8 mouse cellular contexts compared by ENCODE assay signal in genomic region chr16:20589939-20590679, GRCm38 (mm10). TPM values are rescaled to one million over a fixed set of nuclear protein-coding genes. Genes with fewer than 3 reads are reported as not detected.
A peak's percentile ranks its signal among the peaks of the same experiment; 100 is the strongest.
DNase-seq lines count a peak whose midpoint lies in the region; ATAC-seq and TF ChIP-seq lines count a peak whose summit lies in the region.

No protein-coding gene starts in this region.

- 0 out of 2 replicates have a peak overlapping the region, but pooled peaks have one; percentile 27 for H3K9ac ChIP-seq in ES-E14 (ENCODE audit: insufficient read depth, low read depth, low read length, poor library complexity, severe bottlenecking)
- peak overlapping the region; percentile 48 for H3K9ac ChIP-seq in neural tube, embryonic 11.5 days (ENCODE audit: low read length)

- peak overlapping the region; percentile 52 for H3K4me3 ChIP-seq in ES-E14 (ENCODE audit: insufficient read depth in 1 of 2, low read depth in 1 of 2, low read length in 2 of 2, poor library complexity in 1 of 2, severe bottlenecking in 1 of 2)
- peak overlapping the region; percentile 46 for H3K4me3 ChIP-seq in neural tube, embryonic 11.5 days (ENCODE audit: low read depth, low read length)

- H3K9me3 ChIP-seq in ES-E14 (ENCODE audit: control insufficient read depth, insufficient read depth, low read depth, low read length): no peaks in the 10 kb centered on the region
- H3K9me3 ChIP-seq in neural tube, embryonic 11.5 days (ENCODE audit: control insufficient read depth, low read length): no peaks in the 10 kb centered on the region

- in situ Hi-C loops in ES-E14 (cut with MboI; ENCODE audit: low sequenced_read_pairs in 2 of 2, unreplicated experiment in 2 of 2): no loop called here

- intact Hi-C loops in gastrocnemius, postnatal 36 days (cut with DNase I): no loop called here
- intact Hi-C loops in heart, postnatal 10 days (cut with DNase I): loop anchor here (5.0 kb wide), 1 partner anchor 52 kb away; no protein-coding TSS in a partner anchor
- intact Hi-C loops in left cerebral cortex, postnatal 36 days (cut with DNase I): loop anchor here (1.0 to 5.0 kb wide), 2 partner anchors 21 to 77 kb away; partner anchors contain the start of genes Alg3, Eef1akmt4, Eif4g1 and Gm49333

- under 1% methylated on average over 38 of the region's 39 CpGs for WGBS in neural tube, embryonic 11.5 days

- no peaks in the 10 kb centered on the region for H3K36me3 ChIP-seq in ES-E14 (ENCODE audit: control insufficient read depth, insufficient read depth, low read length, poor library complexity, severe bottlenecking)
- H3K36me3 ChIP-seq in neural tube, embryonic 11.5 days (ENCODE audit: control insufficient read depth, insufficient read depth, low read length): no peaks in the 10 kb centered on the region

- DNase-seq in gastrocnemius, postnatal 10 days: peak; percentile 21
- no peak for DNase-seq in gastrocnemius, postnatal 36 days
- no peak for DNase-seq in ES-E14 (ENCODE audit: low read depth, low spot score)
- peak; percentile 57 for DNase-seq in embryo, embryonic 10 days (ENCODE audit: low spot score)
- peak; percentile 10 to 16 for DNase-seq in heart, postnatal 10 days
- DNase-seq in left cerebral cortex, postnatal 36 days (ENCODE audit: low spot score in 2 of 2): peak; percentile 70 to 85
- peak; percentile 68 for DNase-seq in neural tube, embryonic 11.5 days (ENCODE audit: low spot score)

- peaks cover 0 to 7% of the 10 kb centered on the region in 2 experiments; a peak in 1 of 4 replicates for H3K4me1 ChIP-seq in ES-E14 (ENCODE audit: control insufficient read depth in 2 of 2, insufficient read depth in 2 of 2, low read length in 2 of 2, poor library complexity in 1 of 2)
- H3K4me1 ChIP-seq in neural tube, embryonic 11.5 days (ENCODE audit: control insufficient read depth, insufficient read depth, low read length): 0 out of 2 replicates have a peak, but pooled peaks cover 4% of the 10 kb centered on the region

- no peak overlapping the region for H3K27ac ChIP-seq in ES-E14 (ENCODE audit: insufficient read depth, low read depth, low read length, poor library complexity, severe bottlenecking)
- no peak overlapping the region for H3K27ac ChIP-seq in neural tube, embryonic 11.5 days (ENCODE audit: low read depth, low read length)

- peak overlapping the region; percentile 83 for H3K4me2 ChIP-seq in neural tube, embryonic 11.5 days (ENCODE audit: low read depth)

- H3K27me3 ChIP-seq in neural tube, embryonic 11.5 days (ENCODE audit: control insufficient read depth, insufficient read depth, low read length): peaks cover 51% of the 10 kb centered on the region

- ATAC-seq in neural tube, embryonic 11.5 days (ENCODE audit: insufficient read depth, low FRiP score, low TSS enrichment): peak; percentile 76
- ATAC-seq in CD4-positive, CD25-positive, alpha-beta regulatory T cell, adult 4 months: no peak

TF ChIP-seq in ES-E14, 5 proteins besides CTCF, POLR2A, EP300 and RAD21:
- no peak for TF ChIP-seq ZC3H11A (IDR thresholded peaks at IDR 0.05; ENCODE audit: borderline replicate concordance, low read depth, low read length)
- no peak for TF ChIP-seq MAFK (IDR thresholded peaks at IDR 0.05; ENCODE audit: insufficient read depth, low read depth, low read length)
- TF ChIP-seq ZNF384 (IDR thresholded peaks at IDR 0.05; ENCODE audit: low read depth, low read length): no peak
- TF ChIP-seq HCFC1 (IDR thresholded peaks at IDR 0.05; ENCODE audit: borderline replicate concordance, insufficient read depth, low read length): no peak
- no peak for TF ChIP-seq CHD2 (IDR thresholded peaks at IDR 0.05; ENCODE audit: low read depth, low read length)
TF ChIP-seq in ES-E14: peak in this region for 0.

RNA-seq across cellular contexts. Expression of gene Vwa5b2, which starts 0.8 kb away (rescaled TPM):
- under 1 TPM; 0.07 to 0.16 TPM for total RNA-seq in gastrocnemius, postnatal 10 days (2021)
- not detected for total RNA-seq in gastrocnemius, postnatal 36 days (2021)
- 0.69 and 1.2 TPM in 2 replicates for total RNA-seq in ES-E14 (2012; rRNA removed)
- total RNA-seq in heart, postnatal 10 days (2021): 1 to 10 TPM in 1 of 2 experiments, under 1 TPM in 1; 0.30 to 1.0 TPM
- total RNA-seq in left cerebral cortex, postnatal 36 days (2021): 10 to 100 TPM; 43.0 to 63.7 TPM
- 3.8 and 4.3 TPM in 2 replicates for polyA plus RNA-seq in neural tube, embryonic 11.5 days (2014; fragmentation: Nextera tagmentation; extraction: Ambion mirVana)
- polyA plus RNA-seq in CD4-positive, CD25-positive, alpha-beta regulatory T cell, adult 4 months (2017; shearing (Covaris generic)): under 1 TPM in 1 of 2 experiments, not detected in 1; 0.16 TPM

RNA-seq across cellular contexts. Expression of gene Eef1akmt4, which starts 21.3 kb away (rescaled TPM):
- total RNA-seq in gastrocnemius, postnatal 10 days (2021): 1 to 10 TPM; 4.8 to 5.7 TPM
- total RNA-seq in gastrocnemius, postnatal 36 days (2021): 1 to 10 TPM; 3.7 to 5.5 TPM
- 21.6 and 23.0 TPM in 2 replicates for total RNA-seq in ES-E14 (2012; rRNA removed)
- total RNA-seq in heart, postnatal 10 days (2021): 1 to 10 TPM; 5.1 to 5.3 TPM
- total RNA-seq in left cerebral cortex, postnatal 36 days (2021): 1 to 10 TPM; 1.4 to 2.0 TPM
- polyA plus RNA-seq in neural tube, embryonic 11.5 days (2014; fragmentation: Nextera tagmentation; extraction: Ambion mirVana): 32.2 and 34.4 TPM in 2 replicates
- polyA plus RNA-seq in CD4-positive, CD25-positive, alpha-beta regulatory T cell, adult 4 months (2017; shearing (Covaris generic)): 10 to 100 TPM; 18.8 to 21.6 TPM

RNA-seq across cellular contexts. Expression of gene Gm49333, which starts 21.3 kb away (rescaled TPM):
- total RNA-seq in gastrocnemius, postnatal 10 days (2021): under 1 TPM; 0.09 to 0.42 TPM
- total RNA-seq in gastrocnemius, postnatal 36 days (2021): not detected
- total RNA-seq in ES-E14 (2012; rRNA removed): not detected in 2 replicates
- under 1 TPM in 1 of 2 experiments, not detected in 1; 0.20 TPM for total RNA-seq in heart, postnatal 10 days (2021)
- not detected for total RNA-seq in left cerebral cortex, postnatal 36 days (2021)
- not detected in 2 replicates for polyA plus RNA-seq in neural tube, embryonic 11.5 days (2014; fragmentation: Nextera tagmentation; extraction: Ambion mirVana)
- polyA plus RNA-seq in CD4-positive, CD25-positive, alpha-beta regulatory T cell, adult 4 months (2017; shearing (Covaris generic)): not detected

RNA-seq across cellular contexts. Expression of gene Alg3, which starts 21.4 kb away (rescaled TPM):
- total RNA-seq in gastrocnemius, postnatal 10 days (2021): 10 to 100 TPM; 10.6 to 11.5 TPM
- total RNA-seq in gastrocnemius, postnatal 36 days (2021): 10 to 100 TPM; 12.7 to 15.8 TPM
- 28.9 and 43.3 TPM in 2 replicates for total RNA-seq in ES-E14 (2012; rRNA removed)
- 10 to 100 TPM; 11.3 to 11.8 TPM for total RNA-seq in heart, postnatal 10 days (2021)
- 10 to 100 TPM; 14.5 to 14.6 TPM for total RNA-seq in left cerebral cortex, postnatal 36 days (2021)
- 58.6 and 61.3 TPM in 2 replicates for polyA plus RNA-seq in neural tube, embryonic 11.5 days (2014; fragmentation: Nextera tagmentation; extraction: Ambion mirVana)
- 10 to 100 TPM; 31.9 to 41.6 TPM for polyA plus RNA-seq in CD4-positive, CD25-positive, alpha-beta regulatory T cell, adult 4 months (2017; shearing (Covaris generic))

RNA-seq across cellular contexts. Expression of gene Camk2n2, which starts 31.0 kb away (rescaled TPM):
- total RNA-seq in gastrocnemius, postnatal 10 days (2021): 1 to 10 TPM; 2.6 to 3.0 TPM
- 1 to 10 TPM; 1.0 to 1.3 TPM for total RNA-seq in gastrocnemius, postnatal 36 days (2021)
- 0.32 and 0.58 TPM in 2 replicates for total RNA-seq in ES-E14 (2012; rRNA removed)
- 1 to 10 TPM; 1.3 to 1.6 TPM for total RNA-seq in heart, postnatal 10 days (2021)
- 100 to 1,000 TPM; 166 to 199 TPM for total RNA-seq in left cerebral cortex, postnatal 36 days (2021)
- 4.1 and 4.4 TPM in 2 replicates for polyA plus RNA-seq in neural tube, embryonic 11.5 days (2014; fragmentation: Nextera tagmentation; extraction: Ambion mirVana)
- not detected for polyA plus RNA-seq in CD4-positive, CD25-positive, alpha-beta regulatory T cell, adult 4 months (2017; shearing (Covaris generic))

Comparison
In these comparisons a context has a peak if more than half of its experiments do, and no peak if none do; other contexts are left out.
1. DNase-seq: peak in gastrocnemius, postnatal 10 days (single experiment), embryo, embryonic 10 days (single experiment), heart, postnatal 10 days (2 of 2), left cerebral cortex, postnatal 36 days (2 of 2) and neural tube, embryonic 11.5 days (single experiment); none in gastrocnemius, postnatal 36 days (0 of 2) and ES-E14 (single experiment).
2. RNA of gene Vwa5b2, which starts 0.8 kb away (total RNA-seq): 43.0 to 63.7 TPM in left cerebral cortex, postnatal 36 days; 0.69 to 1.2 TPM in ES-E14, 0.30 to 1.0 TPM in heart, postnatal 10 days, 0.07 to 0.16 TPM in gastrocnemius, postnatal 10 days and not detected in gastrocnemius, postnatal 36 days; every median in the first group is over 10 times any median in the second.